ENCODE assay signal across 23 mouse cellular contexts in genomic region chr3:11034995-11035769, GRCm38 (mm10).
DNase-seq lines count a peak whose midpoint lies in the region; ATAC-seq and TF ChIP-seq lines count a peak whose summit lies in the region.
"Had no signal": no experiment of that assay in that cellular context is flagged by ENCODE, and none has a peak within 500 bp of the region (broad histone marks: within the 10 kb centered on the region; RNA-seq: fewer than 3 reads in every experiment).

No protein-coding gene starts in this region.

- DNase-seq in midbrain, postnatal 0 days (ENCODE audit: low spot score): no peak
- peak; percentile 62 for DNase-seq in brain, embryonic 14.5 days (ENCODE audit: low read depth)
- no peak for DNase-seq in urinary bladder, postnatal 10 days (ENCODE audit: low spot score)
- no peak for DNase-seq in ovary, postnatal 10 days (ENCODE audit: low spot score)
- DNase-seq: adrenal gland, postnatal 14 days; cerebellum, adult 2 months; cerebellum, postnatal 10 days; embryo, embryonic 11 days; gastrocnemius, postnatal 10 days; heart, adult 18-20 months; heart, postnatal 10 days; heart, postnatal 4 days had no signal

- H3K9me3 ChIP-seq in midbrain, embryonic 15.5 days: no peaks in the 10 kb centered on the region
- H3K9me3 ChIP-seq in midbrain, postnatal 0 days (ENCODE audit: low read length): no peaks in the 10 kb centered on the region
- no peaks in the 10 kb centered on the region for H3K9me3 ChIP-seq in intestine, embryonic 15.5 days
- H3K9me3 ChIP-seq: embryonic facial prominence, embryonic 15.5 days; forebrain, embryonic 10.5 days; heart, embryonic 10.5 days had no signal

- WGBS in midbrain, embryonic 15.5 days: 59% methylated on average over 7 of the region's 7 CpGs
- WGBS in midbrain, postnatal 0 days: 56% methylated on average over 7 of the region's 7 CpGs
- 85% methylated on average over 7 of the region's 7 CpGs for WGBS in intestine, embryonic 15.5 days

- TF ChIP-seq POLR2A in brain, embryonic 14.5 days (IDR thresholded peaks at IDR 0.05; ENCODE audit: borderline replicate concordance, extremely low read depth, insufficient read depth, insufficient read length, poor library complexity, severe bottlenecking): no peak

- ATAC-seq in midbrain, embryonic 15.5 days (replicated peaks): peak; percentile 63; the same call in 1 of the 2 replicates
- ATAC-seq in midbrain, postnatal 0 days (ENCODE audit: low FRiP score): no peak; the same call in 1 of the 2 replicates
- peak; percentile 85 for ATAC-seq in megakaryocyte progenitor cell, adult 5-6 weeks (replicated peaks; ENCODE audit: poor library complexity)
- no peak for ATAC-seq in intestine, embryonic 15.5 days
- ATAC-seq: activated CD4-positive, CD25-positive, alpha-beta regulatory T cell, adult 4 months; forebrain, embryonic 14.5 days; Patski had no signal

- H3K4me1 ChIP-seq in midbrain, embryonic 15.5 days: no peaks in the 10 kb centered on the region
- H3K4me1 ChIP-seq in midbrain, postnatal 0 days (ENCODE audit: insufficient read depth, low read length): no peaks in the 10 kb centered on the region
- no peaks in the 10 kb centered on the region for H3K4me1 ChIP-seq in intestine, embryonic 15.5 days (replicated peaks)
- H3K4me1 ChIP-seq: embryonic facial prominence, embryonic 15.5 days; forebrain, embryonic 10.5 days; heart, embryonic 10.5 days had no signal

- H3K27ac ChIP-seq in midbrain, embryonic 15.5 days: no peak overlapping the region
- no peak overlapping the region for H3K27ac ChIP-seq in midbrain, postnatal 0 days (ENCODE audit: low read depth, low read length)
- H3K27ac ChIP-seq in intestine, embryonic 15.5 days: no peak overlapping the region
- H3K27ac ChIP-seq: embryonic facial prominence, embryonic 15.5 days; forebrain, embryonic 10.5 days; heart, embryonic 10.5 days; hindbrain, embryonic 14.5 days had no signal

- no peak overlapping the region for H3K9ac ChIP-seq in midbrain, embryonic 15.5 days
- H3K9ac ChIP-seq in midbrain, postnatal 0 days (replicated peaks; ENCODE audit: low read length, poor library complexity, severe bottlenecking): no peak overlapping the region
- H3K9ac ChIP-seq in intestine, embryonic 15.5 days: no peak overlapping the region
- H3K9ac ChIP-seq: embryonic facial prominence, embryonic 15.5 days; hindbrain, embryonic 14.5 days had no signal

- no peak overlapping the region for H3K4me3 ChIP-seq in midbrain, embryonic 15.5 days
- no peak overlapping the region for H3K4me3 ChIP-seq in midbrain, postnatal 0 days (ENCODE audit: low read depth, low read length)
- no peak overlapping the region for H3K4me3 ChIP-seq in intestine, embryonic 15.5 days (replicated peaks)
- H3K4me3 ChIP-seq: embryonic facial prominence, embryonic 15.5 days; erythroblast, embryonic 14.5 days; forebrain, embryonic 10.5 days; heart, embryonic 10.5 days had no signal

- no peak overlapping the region for H3K4me2 ChIP-seq in midbrain, embryonic 15.5 days
- H3K4me2 ChIP-seq in midbrain, postnatal 0 days (ENCODE audit: low read depth, low read length, poor library complexity, severe bottlenecking): no peak overlapping the region
- no peak overlapping the region for H3K4me2 ChIP-seq in intestine, embryonic 15.5 days (replicated peaks)
- H3K4me2 ChIP-seq: embryonic facial prominence, embryonic 15.5 days; hindbrain, embryonic 14.5 days had no signal

- TF ChIP-seq CTCF in midbrain, postnatal 0 days (IDR thresholded peaks at IDR 0.05): no peak
- TF ChIP-seq CTCF in brain, embryonic 14.5 days (IDR thresholded peaks at IDR 0.05; ENCODE audit: borderline replicate concordance, extremely low read depth, insufficient read depth, insufficient read length): no peak

- H3K36me3 ChIP-seq in midbrain, embryonic 15.5 days (replicated peaks): no peaks in the 10 kb centered on the region
- H3K36me3 ChIP-seq in midbrain, postnatal 0 days (ENCODE audit: insufficient read depth, low read length): no peaks in the 10 kb centered on the region
- no peaks in the 10 kb centered on the region for H3K36me3 ChIP-seq in intestine, embryonic 15.5 days
- H3K36me3 ChIP-seq: embryonic facial prominence, embryonic 15.5 days; forebrain, embryonic 10.5 days; heart, embryonic 10.5 days had no signal

- H3K27me3 ChIP-seq in midbrain, embryonic 15.5 days (replicated peaks): no peaks in the 10 kb centered on the region
- no peaks in the 10 kb centered on the region for H3K27me3 ChIP-seq in midbrain, postnatal 0 days (ENCODE audit: insufficient read depth, low read length)
- no peaks in the 10 kb centered on the region for H3K27me3 ChIP-seq in intestine, embryonic 15.5 days (replicated peaks)
- H3K27me3 ChIP-seq: embryonic facial prominence, embryonic 15.5 days had no signal

Comparison
In these comparisons a context has a peak if more than half of its experiments do, and no peak if none do; other contexts are left out.
1. ATAC-seq: peak in midbrain, embryonic 15.5 days (single experiment) and megakaryocyte progenitor cell, adult 5-6 weeks (single experiment); none in midbrain, postnatal 0 days (single experiment) and intestine, embryonic 15.5 days (single experiment).